ENCODE assay signal across 9 mouse cellular contexts in the genomic region with DNA sequence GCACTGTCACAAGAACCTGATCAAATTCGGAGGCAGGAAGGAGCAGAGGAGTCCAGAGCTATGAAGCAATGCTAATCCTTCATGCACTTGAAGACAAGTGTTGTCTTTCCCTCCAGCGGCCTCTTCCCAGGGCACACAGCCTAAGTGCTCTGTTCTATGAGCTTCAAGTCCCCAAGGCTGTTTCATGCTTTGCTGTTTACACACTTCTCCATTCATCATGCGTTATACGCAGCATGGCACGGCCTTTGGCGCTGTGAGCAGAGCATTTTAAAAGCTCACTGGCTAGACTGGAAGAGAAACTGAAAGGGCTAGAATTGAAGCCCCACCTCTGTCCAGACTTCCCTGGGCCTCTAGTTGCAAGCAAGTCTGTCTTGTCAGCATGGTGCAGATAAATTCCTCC. TPM values are rescaled to one million over a fixed set of nuclear protein-coding genes. Genes with fewer than 3 reads are reported as not detected.
A peak's percentile ranks its signal among the peaks of the same experiment; 100 is the strongest.
DNase-seq lines count a peak whose midpoint lies in the region; ATAC-seq and TF ChIP-seq lines count a peak whose summit lies in the region.
"Had no signal": no experiment of that assay in that cellular context is flagged by ENCODE, and none has a peak within 500 bp of the region (broad histone marks: within the 10 kb centered on the region; RNA-seq: fewer than 3 reads in every experiment).

No protein-coding gene starts in this region.

- H3K36me3 ChIP-seq in CH12.LX (replicated peaks in 1 of 2; ENCODE audit: control insufficient read depth in 1 of 2, insufficient read depth in 1 of 2, low read length in 1 of 2), result peaks cover 0 to 9% of the 10 kb centered on the region in 2 experiments
- H3K36me3 ChIP-seq in heart, embryonic 10.5 days, result no peaks in the 10 kb centered on the region
- H3K36me3 ChIP-seq in neural tube, embryonic 13.5 days, result no peaks in the 10 kb centered on the region
- H3K36me3 ChIP-seq: limb, embryonic 13.5 days had no signal

- no peaks in the 10 kb centered on the region for H3K27me3 ChIP-seq in CH12.LX (replicated peaks)
- no peaks in the 10 kb centered on the region for H3K27me3 ChIP-seq in heart, embryonic 10.5 days (ENCODE audit: insufficient read depth, poor library complexity, severe bottlenecking)
- no peaks in the 10 kb centered on the region for H3K27me3 ChIP-seq in neural tube, embryonic 13.5 days
- H3K27me3 ChIP-seq: limb, embryonic 13.5 days had no signal

- WGBS in heart, embryonic 10.5 days, result 63% methylated on average over 6 of the region's 6 CpGs
- 19% methylated on average over 6 of the region's 6 CpGs for WGBS in neural tube, embryonic 13.5 days

- ATAC-seq in neural tube, embryonic 13.5 days (ENCODE audit: low read depth), result no peak

- peak overlapping the region; percentile 97 for H3K4me2 ChIP-seq in CH12.LX (ENCODE audit: insufficient read depth, low read depth, poor library complexity, severe bottlenecking)
- peak overlapping the region; percentile 22 for H3K4me2 ChIP-seq in neural tube, embryonic 13.5 days
- H3K4me2 ChIP-seq: limb, embryonic 13.5 days had no signal

- no peak for TF ChIP-seq RAD21 in CH12.LX (IDR thresholded peaks at IDR 0.05; ENCODE audit: low read depth, low read length)

- TF ChIP-seq EP300 in CH12.LX (IDR thresholded peaks at IDR 0.05; ENCODE audit: low read length), result no peak; the same call in 1 of the 2 replicates

- dilution Hi-C loops in CH12.LX (cut with MboI; ENCODE audit: extremely low pct_ligation_motif_present, extremely low pct_unique_long_range_greater_than_20kb, low sequenced_read_pairs), result no loop called here

- DNase-seq in 416B (ENCODE audit: low read depth) (peak; percentile 18), CH12.LX (ENCODE audit: extremely low read depth) (no peak)
- peak; percentile 73 for DNase-seq in heart, embryonic 10.5 days (ENCODE audit: low spot score)
- DNase-seq in kidney, postnatal 36 days, result peak; percentile 53 to 55
- DNase-seq in cerebellum, adult 9-10 months, result no peak
- DNase-seq in layer of hippocampus, adult 9-11 months, result no peak
- DNase-seq in frontal cortex, adult 2 months (ENCODE audit: extremely low spot score in 1 of 2, low spot score in 1 of 2), result no peak

- in situ Hi-C loops in CH12.LX (cut with MboI; ENCODE audit: low pct_ligation_motif_present, low pct_unique_long_range_greater_than_20kb, low sequenced_read_pairs), result no loop called here

- TF ChIP-seq CTCF in CH12.LX (conservative IDR thresholded peaks at IDR 0.05 in 1 of 2, IDR thresholded peaks at IDR 0.05 in 1 of 2; ENCODE audit: low read depth in 2 of 2, low read length in 2 of 2), result no peak

- H3K4me3 ChIP-seq in CH12.LX (replicated peaks in 1 of 3; ENCODE audit: low read depth in 2 of 3, low read length in 2 of 3, poor library complexity in 1 of 3), result peak overlapping the region in 2 of 3 experiments; percentile 17 to 29
- H3K4me3 ChIP-seq in heart, embryonic 10.5 days, result no peak overlapping the region
- no peak overlapping the region for H3K4me3 ChIP-seq in neural tube, embryonic 13.5 days
- H3K4me3 ChIP-seq: limb, embryonic 13.5 days had no signal

- H3K9ac ChIP-seq in CH12.LX (ENCODE audit: insufficient read depth, low read depth), result peak overlapping the region; percentile 56
- peak overlapping the region; percentile 38; the same call in 1 of the 2 replicates for H3K9ac ChIP-seq in neural tube, embryonic 13.5 days
- H3K9ac ChIP-seq: limb, embryonic 13.5 days had no signal

- H3K4me1 ChIP-seq in CH12.LX (ENCODE audit: control insufficient read depth in 1 of 2, insufficient read depth in 2 of 2), result peaks cover 8 to 67% of the 10 kb centered on the region in 2 experiments
- H3K4me1 ChIP-seq in heart, embryonic 10.5 days, result peaks cover 86% of the 10 kb centered on the region
- peaks cover 96% of the 10 kb centered on the region for H3K4me1 ChIP-seq in neural tube, embryonic 13.5 days (replicated peaks)

- H3K27ac ChIP-seq in CH12.LX (ENCODE audit: insufficient read depth, low read depth), result peak overlapping the region; percentile 79
- H3K27ac ChIP-seq in heart, embryonic 10.5 days, result peak overlapping the region; percentile 53; the same call in 1 of the 2 replicates
- peak overlapping the region; percentile 61 for H3K27ac ChIP-seq in neural tube, embryonic 13.5 days (replicated peaks)
- H3K27ac ChIP-seq: limb, embryonic 13.5 days had no signal

- H3K9me3 ChIP-seq in CH12.LX (replicated peaks; ENCODE audit: low read length), result no peaks in the 10 kb centered on the region
- no peaks in the 10 kb centered on the region for H3K9me3 ChIP-seq in heart, embryonic 10.5 days
- no peaks in the 10 kb centered on the region for H3K9me3 ChIP-seq in neural tube, embryonic 13.5 days
- H3K9me3 ChIP-seq: limb, embryonic 13.5 days had no signal

- H3K79me2 ChIP-seq in CH12.LX (replicated peaks; ENCODE audit: control insufficient read depth, extremely low read depth, insufficient read depth, poor library complexity, severe bottlenecking), result peaks cover 41% of the 10 kb centered on the region

- TF ChIP-seq POLR2A in CH12.LX (IDR thresholded peaks at IDR 0.05; ENCODE audit: low read depth, low read length), result peak; percentile 18; the same call in 1 of the 2 replicates

TF ChIP-seq in CH12.LX, 34 proteins besides CTCF, POLR2A, EP300 and RAD21:
- TF ChIP-seq JUND (conservative IDR thresholded peaks at IDR 0.05; ENCODE audit: low read depth, low read length), result no peak
- no peak for TF ChIP-seq MAZ (IDR thresholded peaks at IDR 0.05; ENCODE audit: low read depth, low read length)
- no peak for TF ChIP-seq E2F4 (IDR thresholded peaks at IDR 0.05; ENCODE audit: insufficient replicate concordance, low read depth, low read length)
- no peak for TF ChIP-seq JUN (IDR thresholded peaks at IDR 0.05; ENCODE audit: insufficient read depth, low read depth, low read length)
- no peak for TF ChIP-seq ELF1 (IDR thresholded peaks at IDR 0.05; ENCODE audit: low read depth, low read length)
- peak; percentile 32; the same call in 1 of the 2 replicates for TF ChIP-seq BHLHE40 (IDR thresholded peaks at IDR 0.05; ENCODE audit: low read depth, low read length)
- TF ChIP-seq ZMIZ1 (IDR thresholded peaks at IDR 0.05; ENCODE audit: low read depth, low read length), result no peak
- no peak for TF ChIP-seq POLR2AphosphoS2 (IDR thresholded peaks at IDR 0.05; ENCODE audit: low read depth, low read length)
- 0 out of 2 replicates have a peak, but pooled peaks have one; percentile 45 for TF ChIP-seq TBP (conservative IDR thresholded peaks at IDR 0.05; ENCODE audit: low read depth, low read length)
- TF ChIP-seq ETS1 (conservative IDR thresholded peaks at IDR 0.05; ENCODE audit: low read depth, low read length), result peak; percentile 39; the same call in 1 of the 2 replicates
- no peak for TF ChIP-seq MAFK (IDR thresholded peaks at IDR 0.05; ENCODE audit: insufficient replicate concordance, low read length)
- TF ChIP-seq MEF2A (IDR thresholded peaks at IDR 0.05; ENCODE audit: borderline replicate concordance, low read depth, low read length), result 0 out of 2 replicates have a peak, but pooled peaks have one; percentile 37
- no peak for TF ChIP-seq USF2 (conservative IDR thresholded peaks at IDR 0.05; ENCODE audit: low read depth, low read length)
- TF ChIP-seq NELFE (IDR thresholded peaks at IDR 0.05; ENCODE audit: low read depth, low read length), result no peak
- peak; percentile 79 for TF ChIP-seq MXI1 (IDR thresholded peaks at IDR 0.05; ENCODE audit: low read depth, low read length)
- TF ChIP-seq MYC (IDR thresholded peaks at IDR 0.05; ENCODE audit: low read depth, low read length), result peak; percentile 78

RNA-seq across cellular contexts. Expression of a gene that starts 6.2 kb away (rescaled TPM):
- total RNA-seq in CH12.LX (2012; rRNA removed) (4.6 and 5.9 TPM in 2 replicates), CH12.LX (2014; rRNA removed) (4.3 and 5.9 TPM in 2 replicates)
- polyA plus RNA-seq in CH12.LX (2012; ENCODE audit: insufficient read length, low read depth), result 5.6 and 9.1 TPM in 2 replicates
- 7.3 and 9.6 TPM in 2 replicates for polyA plus RNA-seq in heart, embryonic 10.5 days (2016; fragmentation: Nextera tagmentation; extraction: Ambion mirVana)
- polyA plus RNA-seq in neural tube, embryonic 13.5 days (2015; fragmentation: Nextera tagmentation; extraction: Ambion mirVana), result 12.9 and 14.5 TPM in 2 replicates
- 7.7 and 8.5 TPM in 2 replicates for polyA plus RNA-seq in frontal cortex, adult 2 months (2012; rRNA removed)

RNA-seq across cellular contexts. Expression of a gene that starts 57.2 kb away (rescaled TPM):
- 8.1 and 9.5 TPM in 2 replicates for total RNA-seq in CH12.LX (2012; rRNA removed)
- total RNA-seq in CH12.LX (2014; rRNA removed), result 11.3 and 14.2 TPM in 2 replicates
- 11.9 and 12.6 TPM in 2 replicates for polyA plus RNA-seq in CH12.LX (2012; ENCODE audit: insufficient read length, low read depth)
- polyA plus RNA-seq in heart, embryonic 10.5 days (2016; fragmentation: Nextera tagmentation; extraction: Ambion mirVana), result 6.5 and 8.3 TPM in 2 replicates
- polyA plus RNA-seq in neural tube, embryonic 13.5 days (2015; fragmentation: Nextera tagmentation; extraction: Ambion mirVana), result 13.2 and 14.4 TPM in 2 replicates
- polyA plus RNA-seq in frontal cortex, adult 2 months (2012; rRNA removed), result 17.8 and 19.4 TPM in 2 replicates

RNA-seq across cellular contexts. Expression of a gene that starts 58.3 kb away (rescaled TPM):
- total RNA-seq in CH12.LX (2012; rRNA removed), result 2.3 and 2.4 TPM in 2 replicates
- total RNA-seq in CH12.LX (2014; rRNA removed), result 3.7 and 4.2 TPM in 2 replicates
- polyA plus RNA-seq in CH12.LX (2012; ENCODE audit: insufficient read length, low read depth), result 2.5 and 3.1 TPM in 2 replicates
- polyA plus RNA-seq in heart, embryonic 10.5 days (2016; fragmentation: Nextera tagmentation; extraction: Ambion mirVana), result 7.1 and 7.8 TPM in 2 replicates
- 12.7 and 14.9 TPM in 2 replicates for polyA plus RNA-seq in neural tube, embryonic 13.5 days (2015; fragmentation: Nextera tagmentation; extraction: Ambion mirVana)
- polyA plus RNA-seq in frontal cortex, adult 2 months (2012; rRNA removed), result 5.5 and 6.2 TPM in 2 replicates

Comparison
In these comparisons a context has a peak if more than half of its experiments do, and no peak if none do; other contexts are left out.
1. DNase-seq: peak in 416B (single experiment), heart, embryonic 10.5 days (single experiment) and kidney, postnatal 36 days (2 of 2); none in CH12.LX (single experiment), cerebellum, adult 9-10 months (single experiment), layer of hippocampus, adult 9-11 months (single experiment) and frontal cortex, adult 2 months (0 of 2).
2. H3K4me3 ChIP-seq: peak in CH12.LX (2 of 3); none in heart, embryonic 10.5 days (single experiment) and neural tube, embryonic 13.5 days (single experiment).
3. Peak in every context shown above with its lines, with median percentiles within 50 percentile points of each other: H3K27ac ChIP-seq.